Mouse (Mus musculus) mammary gland, adult 2 months (tissue): ENCODE measurements around the gene Olfr469. TPM values are rescaled to one million over a fixed set of nuclear protein-coding genes. Genes with fewer than 3 reads are reported as not detected.

ENCODE experiments used
- polyA plus RNA-seq: library from polyadenylated mRNA; depleted of rRNA; stranded (reverse); fragments of >200 nt; gene quantifications from 2 replicates; pipeline ENCODE4 v1.2.3, GENCODE M21; 2012; ENCODE audit warnings: low replicate concordance; rRNA removed

Olfr469 gene
- not detected in 2 replicates for polyA plus RNA-seq

DNA sequence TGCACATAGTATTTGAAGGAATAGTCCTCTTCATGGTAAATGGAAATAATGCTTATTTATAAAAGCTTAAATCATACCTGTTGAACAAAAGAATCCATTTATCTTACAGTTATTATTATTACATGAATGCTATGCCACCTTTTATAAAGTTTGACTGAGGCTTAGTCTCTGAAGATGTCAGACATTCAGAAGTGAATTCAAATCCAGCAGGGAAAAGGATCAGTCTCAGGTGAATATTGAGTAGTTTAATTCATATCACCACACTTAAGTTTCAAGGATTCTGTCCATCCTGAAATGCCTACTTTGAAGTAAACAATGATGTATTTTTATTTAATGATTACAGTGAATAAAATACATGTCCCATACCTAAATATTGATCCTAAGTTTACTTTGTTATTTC is at the start of gene Olfr469:
TSS of gene Olfr469 (minus strand) at position 101 of the 400 bp plus-strand sequence.

DNA sequence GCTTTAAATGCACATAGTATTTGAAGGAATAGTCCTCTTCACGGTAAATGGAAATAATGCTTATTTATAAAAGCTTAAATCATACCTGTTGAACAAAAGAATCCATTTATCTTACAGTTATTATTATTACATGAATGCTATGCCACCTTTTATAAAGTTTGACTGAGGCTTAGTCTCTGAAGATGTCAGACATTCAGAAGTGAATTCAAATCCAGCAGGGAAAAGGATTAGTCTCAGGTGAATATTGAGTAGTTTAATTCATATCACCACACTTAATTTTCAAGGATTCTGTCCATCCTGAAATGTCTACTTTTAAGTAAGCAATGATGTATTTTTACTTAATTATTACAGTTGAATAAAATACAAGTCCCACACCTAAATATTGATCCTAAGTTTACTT is 22.0 kb upstream of the Olfr469 start, which contains the start of gene Olfr470:
TSS of gene Olfr470 (minus strand) at position 101 of the 400 bp plus-strand sequence.

DNA sequence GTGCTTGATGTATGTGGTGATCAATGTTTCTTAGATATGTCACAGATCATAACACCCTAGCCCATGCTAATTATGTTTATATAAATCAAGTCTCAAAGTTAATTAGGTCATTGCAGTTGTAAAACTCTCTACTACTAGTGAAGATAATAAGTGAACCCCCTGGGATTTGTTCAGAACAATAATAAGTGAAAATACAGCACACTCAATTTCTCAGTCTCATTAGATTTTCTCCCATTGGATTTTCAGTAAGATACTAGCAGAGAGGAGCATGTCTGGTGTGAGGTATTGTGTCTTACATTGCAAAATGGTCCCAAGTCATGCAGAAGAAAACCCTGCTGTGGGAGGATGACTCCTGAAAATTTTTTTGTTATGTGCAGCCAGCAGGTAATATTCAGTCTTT is 13.4 kb downstream of the Olfr469 start, which contains the start of gene Olfr467:
TSS of gene Olfr467 (plus strand) at position 301 of the 400 bp plus-strand sequence.

DNA sequence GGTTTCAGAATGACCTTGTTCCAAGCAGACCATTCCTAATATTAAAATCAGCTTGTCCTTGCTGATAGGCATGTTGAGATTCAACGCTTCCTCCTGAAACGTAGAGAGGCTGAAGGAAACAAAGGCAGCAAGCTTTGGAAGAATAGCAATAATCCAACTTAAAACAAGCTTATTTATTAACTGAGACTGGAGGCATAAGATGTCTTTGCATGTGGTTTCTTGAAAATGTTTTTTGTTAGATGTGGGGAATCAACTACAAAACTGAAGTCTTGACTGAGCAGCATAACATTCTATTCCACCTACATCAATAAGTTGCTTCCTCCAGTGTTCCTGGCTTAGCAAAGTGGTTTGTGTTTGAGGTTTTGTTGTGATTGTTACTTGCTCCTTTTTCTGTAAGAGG is 24.2 kb downstream of the Olfr469 start, which contains the start of gene Ovch2:
TSS of gene Ovch2 (minus strand) at position 101 of the 400 bp plus-strand sequence.

Other genes with a start within 250 kb of the Olfr469 start
- gene Ppfibp2, start 230.3 kb downstream of the Olfr469 start, polyA plus RNA-seq: 8.5 and 14.3 TPM in 2 replicates
- gene 5330417H12Rik, start 200.4 kb downstream of the Olfr469 start, polyA plus RNA-seq: not detected in 2 replicates
- 0.04 TPM in 1 of 2 replicates, not detected in the other for gene Cyb5r2, start 67.5 kb downstream of the Olfr469 start, polyA plus RNA-seq
- gene Ovch2, start 24.3 kb downstream of the Olfr469 start, polyA plus RNA-seq: 0.06 TPM in 1 of 2 replicates, not detected in the other
- not detected in 2 replicates for gene Olfr467, start 13.3 kb downstream of the Olfr469 start, polyA plus RNA-seq
- not detected in 2 replicates for gene Olfr470, start 21.9 kb upstream of the Olfr469 start, polyA plus RNA-seq
- not detected in 2 replicates for gene Olfr472, start 72.4 kb upstream of the Olfr469 start, polyA plus RNA-seq
- not detected in 2 replicates for gene Olfr473, start 104.9 kb upstream of the Olfr469 start, polyA plus RNA-seq
- not detected in 2 replicates for gene Olfr474, start 129.1 kb upstream of the Olfr469 start, polyA plus RNA-seq
- gene Olfr476, start 139.3 kb upstream of the Olfr469 start, polyA plus RNA-seq: not detected in 2 replicates
- gene Olfr477, start 161.2 kb upstream of the Olfr469 start, polyA plus RNA-seq: not detected in 2 replicates
- not detected in 2 replicates for gene Olfr478, start 208.4 kb upstream of the Olfr469 start, polyA plus RNA-seq
- not detected in 2 replicates for gene Olfr479, start 225.2 kb upstream of the Olfr469 start, polyA plus RNA-seq
- gene Olfr480, start 241.8 kb upstream of the Olfr469 start, polyA plus RNA-seq: not detected in 2 replicates